Mouse (Mus musculus): Measurements from ENCODE around the gene Shoc2. TPM values are rescaled to one million over a fixed set of nuclear protein-coding genes. Genes with fewer than 3 reads are reported as not detected.
"Not testable (repeated sequence)": the region's sequence is repeated elsewhere in the genome, so short reads cannot be mapped to it uniquely, and the experiment has no call there.

Shoc2 gene
- total RNA-seq, 2 experiments from 2014 or later, result 51.8 to 52.1 TPM

GRCm38 (mm10) chr19:53934046-53934445 lies 10.1 kb upstream of the Shoc2 start:
- no peak for DNase-seq

GRCm38 (mm10) chr19:53939467-53939866 lies 4.6 kb upstream of the Shoc2 start:
- no peak for DNase-seq

- no peak for DNase-seq
Measured at GRCm38 (mm10) chr19:53941139-53941538, 3.0 kb upstream of the Shoc2 start.

GRCm38 (mm10) chr19:53942342-53942741 lies 1.8 kb upstream of the Shoc2 start:
- DNase-seq, result no peak

- no peak for DNase-seq
Measured at GRCm38 (mm10) chr19:53944786-53945169, 672 bp downstream of the Shoc2 start.

GRCm38 (mm10) chr19:53945171-53946042 lies 1.3 kb downstream of the Shoc2 start:
- peak; percentile 32 to 39 for DNase-seq

- no peak for DNase-seq
Measured at GRCm38 (mm10) chr19:53957513-53957912, 13.4 kb downstream of the Shoc2 start.

GRCm38 (mm10) chr19:53962511-53962910 lies 18.4 kb downstream of the Shoc2 start:
- DNase-seq, result no peak

GRCm38 (mm10) chr19:53964347-53964746 lies 20.2 kb downstream of the Shoc2 start:
- not testable (repeated sequence) for DNase-seq

- no peak for DNase-seq
Measured at GRCm38 (mm10) chr19:53964910-53965633, 21.0 kb downstream of the Shoc2 start.

GRCm38 (mm10) chr19:53969226-53969625 lies 25.1 kb downstream of the Shoc2 start:
- DNase-seq, result no peak

- no peak for DNase-seq
Measured at GRCm38 (mm10) chr19:53971938-53972337, 27.8 kb downstream of the Shoc2 start.

GRCm38 (mm10) chr19:53973656-53974055 lies 29.6 kb downstream of the Shoc2 start:
- DNase-seq, result no peak

- DNase-seq, result no peak
Measured at GRCm38 (mm10) chr19:53982041-53982440, 37.9 kb downstream of the Shoc2 start.

GRCm38 (mm10) chr19:53983336-53983735 lies 39.2 kb downstream of the Shoc2 start:
- no peak for DNase-seq

- no peak for DNase-seq
Measured at GRCm38 (mm10) chr19:53984628-53985027, 40.5 kb downstream of the Shoc2 start.

- no peak for DNase-seq
Measured at GRCm38 (mm10) chr19:53990538-53990937, 46.4 kb downstream of the Shoc2 start.

- DNase-seq, result no peak
Measured at GRCm38 (mm10) chr19:53993860-53994259, 49.8 kb downstream of the Shoc2 start.

- no peak for DNase-seq
Measured at GRCm38 (mm10) chr19:53994276-53994675, 50.2 kb downstream of the Shoc2 start.

GRCm38 (mm10) chr19:54010973-54011372 lies 66.9 kb downstream of the Shoc2 start:
- no peak for DNase-seq

- DNase-seq, result no peak
Measured at GRCm38 (mm10) chr19:54014999-54015398, 70.9 kb downstream of the Shoc2 start.

- no peak for DNase-seq
Measured at GRCm38 (mm10) chr19:54015503-54015902, 71.4 kb downstream of the Shoc2 start.

GRCm38 (mm10) chr19:54035100-54035499 lies 91.0 kb downstream of the Shoc2 start:
- DNase-seq, result no peak

- no peak for DNase-seq
Measured at GRCm38 (mm10) chr19:54039441-54039840, 95.3 kb downstream of the Shoc2 start.

Data from layer of hippocampus, postnatal 36 days (tissue).